Mouse (Mus musculus) CD4-positive, CD25-positive, alpha-beta regulatory T cell, adult 9 weeks (primary cell): ENCODE data around the gene Sept6. TPM values are rescaled to one million over a fixed set of nuclear protein-coding genes. Genes with fewer than 3 reads are reported as not detected.

ENCODE experiments used
- polyA plus RNA-seq: library from polyadenylated mRNA; unstranded; fragments of 100-300 nt; shearing (Covaris generic); gene quantifications from one replicate; pipeline ENCODE4 v1.2.1, GENCODE M21; 2017

Gene Sept6
- 147 TPM for polyA plus RNA-seq

DNA sequence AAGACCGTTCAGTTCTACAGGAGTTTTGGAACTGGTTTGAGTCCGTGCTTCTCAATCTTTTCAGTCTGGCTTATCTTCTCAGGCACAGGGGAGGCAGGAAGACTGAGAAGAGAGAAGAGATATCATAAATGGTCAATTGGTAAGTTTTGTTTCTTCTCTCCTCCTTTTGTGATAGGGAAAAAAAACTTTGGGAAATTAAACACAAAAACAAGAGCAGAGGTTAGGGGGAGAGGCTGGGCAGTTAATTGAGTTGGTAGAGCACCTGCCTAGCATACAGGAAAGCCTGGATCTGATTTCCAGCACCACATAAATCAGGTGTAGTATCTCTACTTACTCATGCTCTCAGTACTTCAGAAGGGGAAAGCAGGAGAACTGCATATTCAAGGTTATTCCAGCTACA, at the start of gene Sept6:
Gene Sept6 (minus strand): TSS at position 101 of the 400 bp plus-strand sequence.

DNA sequence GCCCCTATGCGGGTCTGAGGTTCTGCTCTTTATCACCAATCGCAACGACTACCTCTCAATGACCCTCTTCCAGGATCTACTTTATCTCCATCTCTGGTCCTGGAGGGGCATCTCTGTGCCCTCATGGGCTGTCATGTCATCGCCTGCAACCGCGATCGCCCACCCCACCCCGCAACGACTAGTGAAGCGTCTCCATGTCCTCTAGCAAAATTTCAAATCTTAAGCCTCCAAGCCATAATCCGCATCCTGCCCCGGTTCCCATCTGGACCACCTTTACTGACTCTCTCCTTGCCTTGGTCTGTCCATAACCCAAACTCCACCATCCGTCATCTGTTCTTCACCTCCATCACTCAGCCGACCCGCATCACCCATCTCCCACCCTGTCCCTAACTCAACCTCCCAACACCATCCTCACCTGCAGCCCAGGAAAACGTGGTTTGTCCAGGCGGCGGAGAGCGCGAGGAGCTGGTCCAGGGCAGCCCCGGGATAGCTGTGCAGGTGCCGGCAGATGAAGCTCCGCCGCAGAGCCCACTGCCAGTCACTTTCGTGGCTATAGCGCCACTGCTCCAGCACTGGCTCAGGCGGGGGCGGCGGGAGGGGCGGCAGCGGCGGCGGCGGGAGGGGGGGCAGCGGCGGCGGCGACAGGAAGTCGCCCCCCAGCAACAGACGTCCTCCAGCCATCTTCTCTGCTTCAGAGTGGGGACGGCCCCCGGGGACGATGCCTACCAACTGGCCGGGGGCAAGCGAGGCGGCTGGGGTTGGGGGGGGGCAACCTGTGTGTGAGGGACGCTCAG, 89.1 kb downstream of the Sept6 start, which contains the start of gene Nkrf:
Gene Nkrf (minus strand): TSS at position 579 of the 794 bp plus-strand sequence.

DNA sequence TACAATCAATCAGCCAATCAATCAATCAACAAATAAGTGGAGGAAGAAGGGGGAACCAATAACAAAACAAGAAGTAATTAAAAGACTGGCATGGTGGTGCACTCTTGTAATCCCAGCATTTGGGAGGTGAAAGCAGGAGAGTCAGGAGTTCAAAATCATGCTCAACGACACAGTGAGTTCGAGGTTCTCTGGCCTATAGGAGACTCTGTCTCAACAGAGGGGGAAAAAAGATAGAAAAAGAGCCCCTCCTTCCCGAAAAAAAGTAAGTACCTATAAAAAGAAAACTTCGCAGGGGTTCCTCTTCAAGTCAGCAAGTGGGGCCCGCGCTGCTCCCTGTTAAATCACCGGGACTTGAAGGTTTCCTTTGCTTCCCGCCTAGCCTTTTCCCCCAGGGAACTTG, 117.8 kb downstream of the Sept6 start, which contains the start of the genes Ube2a and C330007P06Rik:
Gene Ube2a (plus strand): TSS at position 136 of the 400 bp plus-strand sequence.
Gene C330007P06Rik (minus strand): TSS at position 347 of the 400 bp plus-strand sequence.

Other genes starting within 250 kb of the Sept6 start
- 0.53 TPM for gene Slc25a43, start 248.1 kb downstream of the Sept6 start, polyA plus RNA-seq
- gene Slc25a5, start 196.1 kb downstream of the Sept6 start, polyA plus RNA-seq: 823 TPM
- 133 TPM for gene Ube2a, start 117.9 kb downstream of the Sept6 start, polyA plus RNA-seq
- gene C330007P06Rik, start 117.7 kb downstream of the Sept6 start, polyA plus RNA-seq: 29.6 TPM
- gene Nkrf, start 88.9 kb downstream of the Sept6 start, polyA plus RNA-seq: 2.5 TPM
- gene Sowahd, start 57.1 kb upstream of the Sept6 start, polyA plus RNA-seq: not detected
- 628 TPM for gene Rpl39, start 93.6 kb upstream of the Sept6 start, polyA plus RNA-seq
- gene Upf3b, start 118.5 kb upstream of the Sept6 start, polyA plus RNA-seq: 26.2 TPM
- gene Nkap, start 135.0 kb upstream of the Sept6 start, polyA plus RNA-seq: 28.3 TPM
- not detected for gene Akap14, start 177.0 kb upstream of the Sept6 start, polyA plus RNA-seq
- gene Ndufa1, start 199.4 kb upstream of the Sept6 start, polyA plus RNA-seq: 288 TPM
- 14.2 TPM for gene Rnf113a1, start 199.5 kb upstream of the Sept6 start, polyA plus RNA-seq
- gene Gm9, start 219.2 kb upstream of the Sept6 start, polyA plus RNA-seq: not detected
- gene Rhox1, start 230.5 kb upstream of the Sept6 start, polyA plus RNA-seq: not detected